Mouse (Mus musculus): ENCODE results near the gene Ptpn12. TPM values are rescaled to one million over a fixed set of nuclear protein-coding genes. Genes with fewer than 3 reads are reported as not detected.
A peak's percentile ranks its signal among the peaks of the same experiment; 100 is the strongest.

Ptpn12 gene
- polyA plus RNA-seq (2012; rRNA removed) = 8.8 and 32.8 TPM in 2 replicates

DNA sequence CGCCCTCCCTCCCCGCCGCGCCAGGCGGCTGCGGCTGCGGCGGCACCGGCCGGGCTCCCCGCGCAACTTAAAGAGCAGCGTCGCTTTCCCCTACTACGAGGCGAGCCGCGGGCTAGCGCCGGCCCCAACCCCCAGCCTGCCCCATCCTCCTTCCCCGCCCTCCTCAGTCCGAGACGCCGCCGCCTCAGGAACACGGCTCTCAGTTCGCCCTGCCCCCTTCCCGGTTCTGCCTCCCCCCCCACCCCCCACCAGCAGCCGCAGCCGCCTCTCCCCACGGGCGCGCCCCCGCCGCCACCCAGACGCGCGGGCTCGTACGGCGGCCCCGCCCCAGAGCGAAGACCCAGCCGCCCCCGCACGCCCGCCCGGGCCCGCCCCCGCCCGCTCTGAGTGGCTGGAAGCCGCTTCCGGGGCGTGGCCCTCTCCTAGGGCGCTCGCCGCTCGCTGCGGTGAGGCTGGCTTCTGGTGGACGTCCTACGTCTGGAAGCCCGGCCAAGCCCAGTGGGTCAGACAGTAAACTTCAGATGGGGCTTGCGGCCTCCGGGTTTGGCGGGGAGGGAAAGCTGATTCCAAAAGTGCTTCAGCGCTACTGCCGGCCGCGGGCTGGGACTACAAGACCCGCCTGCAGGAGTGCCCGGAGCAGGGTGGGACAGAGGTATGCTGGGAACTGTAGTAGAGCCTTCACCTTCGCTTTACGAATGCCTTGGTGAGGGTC lies at the start of gene Ptpn12:
Gene Ptpn12, minus strand, starts transcription at position 92 of the 712 bp plus-strand sequence.
- TF ChIP-seq POLR2A (IDR thresholded peaks at IDR 0.05; ENCODE audit: low read depth, low read length) (peak; percentile 89), CTCF (IDR thresholded peaks at IDR 0.05; ENCODE audit: extremely low read depth, insufficient read length, insufficient replicate concordance, low read depth, low read length) (peak; percentile 28; the same call in 1 of the 2 replicates)
- Histone ChIP-seq H3K4me3 (ENCODE audit: low read depth, low read length) (peak within 1 kb of the TSS; percentile 95), H3K36me3 (ENCODE audit: control insufficient read depth, insufficient read depth, low read length) (no peaks in the 10 kb centered on the region), H3K4me1 (ENCODE audit: control insufficient read depth, insufficient read depth, insufficient read length, low read length) (peaks cover 12% of the 10 kb centered on the region; the same call in 1 of the 2 replicates), H3K27me3 (ENCODE audit: control insufficient read depth, insufficient read depth, low read length) (no peaks in the 10 kb centered on the region), H3K27ac (ENCODE audit: insufficient read depth, low read depth, low read length) (peak within 1 kb of the TSS; percentile 92)
- WGBS = under 1% methylated on average over 69 of the region's 73 CpGs

DNA sequence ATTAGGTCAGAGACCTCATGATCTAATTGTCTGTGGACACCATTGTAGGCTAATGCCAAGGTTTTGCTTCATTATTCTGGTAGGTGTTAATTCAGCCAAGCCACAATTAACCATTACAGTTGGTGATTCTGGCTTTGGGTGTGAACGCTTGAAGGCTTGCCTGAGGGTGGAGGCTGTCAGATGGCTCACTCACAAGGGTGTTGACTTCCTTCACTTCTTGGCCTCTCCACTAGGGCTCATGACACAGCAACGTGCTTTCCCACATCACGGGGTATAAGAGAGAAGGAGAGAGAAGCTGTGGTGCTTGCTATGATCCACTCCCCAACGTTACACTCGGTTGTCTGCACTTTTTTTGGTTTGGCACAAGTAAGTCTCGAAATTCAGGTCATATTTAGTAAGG lies 35.5 kb upstream of the Ptpn12 start:
- no peaks in the 10 kb centered on the region for H3K4me1 ChIP-seq (ENCODE audit: control insufficient read depth, insufficient read depth, insufficient read length, low read length)
- no peaks in the 10 kb centered on the region for H3K27me3 ChIP-seq (ENCODE audit: control insufficient read depth, insufficient read depth, low read length)
- H3K27ac ChIP-seq (ENCODE audit: insufficient read depth, low read depth, low read length) = no peak overlapping the region
- H3K36me3 ChIP-seq (ENCODE audit: control insufficient read depth, insufficient read depth, low read length) = no peaks in the 10 kb centered on the region
- TF ChIP-seq POLR2A (IDR thresholded peaks at IDR 0.05; ENCODE audit: low read depth, low read length) (no peak), CTCF (IDR thresholded peaks at IDR 0.05; ENCODE audit: extremely low read depth, insufficient read length, insufficient replicate concordance, low read depth, low read length) (no peak)
- no peak overlapping the region for H3K4me3 ChIP-seq (ENCODE audit: low read depth, low read length)
- WGBS = 74% methylated on average over 6 of the region's 6 CpGs

DNA sequence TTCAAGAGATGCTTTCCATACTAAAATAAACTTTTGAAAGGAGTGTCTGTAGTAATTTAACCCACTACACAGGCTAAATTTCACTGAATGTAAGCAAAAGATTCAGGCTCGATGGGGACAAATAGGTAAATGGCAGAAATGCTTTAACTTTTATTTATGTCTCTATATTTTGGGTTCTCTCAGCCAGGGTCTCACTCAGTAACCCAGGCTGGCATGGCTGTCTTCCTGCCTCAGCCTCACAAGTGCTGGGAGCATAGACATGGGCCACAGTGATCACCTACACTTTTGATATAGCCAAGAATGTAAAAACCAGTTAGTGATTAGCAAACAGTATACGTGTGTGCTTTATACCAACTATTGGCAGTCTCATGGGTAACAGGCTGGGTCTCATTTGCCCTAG lies 1.5 kb upstream of the Ptpn12 start:
- TF ChIP-seq CTCF (IDR thresholded peaks at IDR 0.05; ENCODE audit: extremely low read depth, insufficient read length, insufficient replicate concordance, low read depth, low read length) (no peak), POLR2A (IDR thresholded peaks at IDR 0.05; ENCODE audit: low read depth, low read length) (no peak)
- Histone ChIP-seq H3K4me3 (ENCODE audit: low read depth, low read length) (no peak overlapping the region), H3K36me3 (ENCODE audit: control insufficient read depth, insufficient read depth, low read length) (no peaks in the 10 kb centered on the region), H3K4me1 (ENCODE audit: control insufficient read depth, insufficient read depth, insufficient read length, low read length) (peaks cover 7% of the 10 kb centered on the region; the same call in 1 of the 2 replicates), H3K27ac (ENCODE audit: insufficient read depth, low read depth, low read length) (no peak overlapping the region), H3K27me3 (ENCODE audit: control insufficient read depth, insufficient read depth, low read length) (no peaks in the 10 kb centered on the region)
- 71% methylated on average over 2 of the region's 2 CpGs for WGBS

DNA sequence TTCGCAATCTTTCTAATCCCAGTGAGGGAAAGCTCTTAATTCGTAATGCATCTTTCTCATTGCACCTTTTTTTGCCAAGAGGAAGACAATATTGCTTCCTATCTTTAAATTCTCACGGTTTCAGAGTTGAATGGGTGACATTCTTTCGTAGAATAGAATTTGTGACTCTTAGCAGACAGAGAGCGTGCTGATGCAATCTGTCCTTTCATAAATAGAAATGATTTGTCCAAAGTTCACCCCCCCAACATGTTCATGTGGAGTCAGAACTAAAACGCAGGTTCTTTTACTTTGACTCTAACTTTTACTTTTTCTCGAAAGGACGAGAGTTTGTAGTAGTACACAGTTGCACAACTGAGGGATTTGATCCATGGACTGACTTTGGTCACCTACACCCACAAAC lies 884 bp upstream of the Ptpn12 start:
- H3K4me3 ChIP-seq (ENCODE audit: low read depth, low read length) = peak overlapping the region; percentile 80
- no peaks in the 10 kb centered on the region for H3K36me3 ChIP-seq (ENCODE audit: control insufficient read depth, insufficient read depth, low read length)
- no peaks in the 10 kb centered on the region for H3K27me3 ChIP-seq (ENCODE audit: control insufficient read depth, insufficient read depth, low read length)
- H3K4me1 ChIP-seq (ENCODE audit: control insufficient read depth, insufficient read depth, insufficient read length, low read length) = peaks cover 9% of the 10 kb centered on the region; the same call in 1 of the 2 replicates
- under 1% methylated on average over 8 of the region's 8 CpGs for WGBS
- H3K27ac ChIP-seq (ENCODE audit: insufficient read depth, low read depth, low read length) = peak overlapping the region; percentile 82
- TF ChIP-seq CTCF (IDR thresholded peaks at IDR 0.05; ENCODE audit: extremely low read depth, insufficient read length, insufficient replicate concordance, low read depth, low read length) (no peak), POLR2A (IDR thresholded peaks at IDR 0.05; ENCODE audit: low read depth, low read length) (no peak)

DNA sequence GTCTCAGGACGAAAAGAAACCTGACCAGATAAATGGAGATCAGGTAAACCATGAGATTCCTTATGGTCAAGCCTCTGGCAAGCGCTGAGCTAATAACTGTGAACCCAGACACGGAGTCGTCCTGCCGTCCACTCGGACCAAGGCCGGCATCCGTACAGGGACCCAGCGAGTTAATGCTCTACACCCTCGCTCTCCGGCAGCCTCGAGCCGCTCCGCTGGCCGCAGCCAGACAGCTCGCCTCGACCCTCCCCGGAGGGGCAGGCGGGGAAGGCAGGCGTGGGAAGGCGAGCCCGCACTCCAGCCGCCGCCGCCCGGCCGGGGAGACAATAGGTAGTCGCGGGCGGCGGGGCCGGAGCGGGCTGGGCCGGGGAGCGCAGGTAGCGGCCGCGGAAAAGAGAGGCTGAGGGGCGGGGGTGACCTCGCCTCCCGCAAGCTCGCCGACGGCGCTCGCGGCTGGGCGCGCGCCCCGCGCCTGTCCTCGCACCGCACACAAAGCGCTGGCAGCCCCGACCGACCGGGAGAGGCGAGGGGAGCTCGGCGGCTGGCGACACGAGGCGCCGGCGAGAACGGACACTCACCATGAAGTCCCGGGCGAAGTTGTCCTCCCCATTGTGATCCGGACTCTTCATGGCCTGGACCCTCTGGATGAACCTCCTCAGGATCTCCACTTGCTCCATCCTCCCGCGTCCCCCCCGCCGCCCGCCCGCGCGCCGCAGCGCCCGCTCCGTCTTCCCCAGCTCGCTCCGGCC lies 466 bp downstream of the Ptpn12 start:
- peak overlapping the region; percentile 92 for H3K27ac ChIP-seq (ENCODE audit: insufficient read depth, low read depth, low read length)
- peak overlapping the region; percentile 95 for H3K4me3 ChIP-seq (ENCODE audit: low read depth, low read length)
- H3K4me1 ChIP-seq (ENCODE audit: control insufficient read depth, insufficient read depth, insufficient read length, low read length) = peaks cover 13% of the 10 kb centered on the region; the same call in 1 of the 2 replicates
- WGBS = under 1% methylated on average over 84 of the region's 84 CpGs
- H3K36me3 ChIP-seq (ENCODE audit: control insufficient read depth, insufficient read depth, low read length) = no peaks in the 10 kb centered on the region
- H3K27me3 ChIP-seq (ENCODE audit: control insufficient read depth, insufficient read depth, low read length) = no peaks in the 10 kb centered on the region
- TF ChIP-seq CTCF (IDR thresholded peaks at IDR 0.05; ENCODE audit: extremely low read depth, insufficient read length, insufficient replicate concordance, low read depth, low read length) (no peak), POLR2A (IDR thresholded peaks at IDR 0.05; ENCODE audit: low read depth, low read length) (no peak)

DNA sequence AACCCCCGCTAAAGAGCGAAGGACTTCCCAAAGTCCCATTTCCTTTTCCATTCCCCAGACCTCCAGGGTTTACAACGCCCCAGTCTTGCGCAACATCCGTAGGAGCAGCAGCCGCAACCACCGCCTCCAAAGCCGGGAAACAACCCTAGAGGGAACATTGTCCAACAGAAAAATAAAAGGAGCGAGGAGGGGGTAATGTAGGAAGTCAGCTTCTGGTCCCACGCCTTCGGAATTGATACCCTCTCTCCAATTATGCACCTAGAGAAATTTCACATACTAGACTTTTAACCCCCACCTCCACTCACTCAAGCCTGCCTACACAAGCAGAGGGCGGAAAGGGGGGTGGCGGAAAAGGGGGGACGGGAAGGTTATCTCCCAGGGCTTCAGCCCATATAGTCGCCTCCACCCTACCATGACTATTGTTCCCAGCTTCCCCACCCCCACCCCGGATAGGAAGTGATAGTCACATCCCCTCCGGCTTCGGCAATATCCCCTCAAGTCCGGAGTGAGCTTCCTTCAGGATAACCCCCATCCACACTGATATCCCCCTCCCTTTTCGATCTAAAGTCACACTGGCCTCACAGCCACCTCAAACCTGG lies 1.1 kb downstream of the Ptpn12 start:
- TF ChIP-seq CTCF (IDR thresholded peaks at IDR 0.05; ENCODE audit: extremely low read depth, insufficient read length, insufficient replicate concordance, low read depth, low read length) (no peak), POLR2A (IDR thresholded peaks at IDR 0.05; ENCODE audit: low read depth, low read length) (0 out of 2 replicates have a peak, but pooled peaks have one; percentile 16)
- Histone ChIP-seq H3K4me1 (ENCODE audit: control insufficient read depth, insufficient read depth, insufficient read length, low read length) (peaks cover 17% of the 10 kb centered on the region; the same call in 1 of the 2 replicates), H3K36me3 (ENCODE audit: control insufficient read depth, insufficient read depth, low read length) (no peaks in the 10 kb centered on the region), H3K27me3 (ENCODE audit: control insufficient read depth, insufficient read depth, low read length) (no peaks in the 10 kb centered on the region), H3K27ac (ENCODE audit: insufficient read depth, low read depth, low read length) (peak overlapping the region; percentile 92), H3K4me3 (ENCODE audit: low read depth, low read length) (peak overlapping the region; percentile 95)
- WGBS = 1% methylated on average over 20 of the region's 20 CpGs
